Mouse (Mus musculus) limb, embryonic 15.5 days (tissue): ENCODE data around the gene Tpcn1. TPM values are rescaled to one million over a fixed set of nuclear protein-coding genes. Genes with fewer than 3 reads are reported as not detected.

ENCODE experiments used
- ATAC-seq: fragments of 200-750 bp; cut with Nextera tagmentation; 2 replicates; pipeline ENCODE4 v1.8.0; 2017; ENCODE audit warnings: low read depth, moderate TSS enrichment; ENCODE audit not compliant: insufficient number of reproducible peaks, low FRiP score, low TSS enrichment
- H3K27ac ChIP-seq: fragments of 300-500 bp; sonication (generic); 2 replicates; pipeline ENCODE4 v1.5.1; 2015; ENCODE audit warnings: moderate library complexity, mild to moderate bottlenecking, inconsistent platforms
- H3K27me3 ChIP-seq: fragments of 300-500 bp; sonication (generic); 2 replicates; pipeline ENCODE4 v1.6.1; 2015; ENCODE audit warnings: inconsistent platforms
- H3K36me3 ChIP-seq: fragments of 300-500 bp; sonication (generic); 2 replicates; pipeline ENCODE4 v1.6.1; 2015; ENCODE audit warnings: inconsistent platforms
- H3K4me1 ChIP-seq: fragments of 300-500 bp; sonication (generic); 2 replicates; pipeline ENCODE4 v1.6.1; 2015; ENCODE audit warnings: inconsistent platforms
- H3K4me2 ChIP-seq: fragments of 300-500 bp; sonication (generic); 2 replicates; pipeline ENCODE4 v1.6.1; 2015; ENCODE audit warnings: mild to moderate bottlenecking, inconsistent platforms
- H3K4me3 ChIP-seq: fragments of 300-500 bp; sonication (generic); 2 replicates; pipeline ENCODE4 v1.5.1; 2015; ENCODE audit warnings: mild to moderate bottlenecking, inconsistent platforms
- H3K9ac ChIP-seq: fragments of 300-500 bp; sonication (generic); 2 replicates; pipeline ENCODE4 v1.6.1; 2015; ENCODE audit warnings: inconsistent platforms
- H3K9me3 ChIP-seq: fragments of 300-500 bp; sonication (generic); 2 replicates; pipeline ENCODE4 v1.6.1; 2016; ENCODE audit warnings: inconsistent platforms
- WGBS: fragments of 180-500 bp; shearing (Covaris S2); methylation state at CpG from one replicate; pipeline ENCODE4 v1.1.7; 2015; 5-methylcytosine and 5-hydroxymethylcytosine counted together
- polyA plus RNA-seq: library from polyadenylated mRNA; unstranded; fragments of >200 nt; fragmentation: Nextera tagmentation; extraction: Ambion mirVana; gene quantifications from 2 replicates; pipeline ENCODE4 v1.2.1, GENCODE M21; 2015

Tpcn1 gene
- polyA plus RNA-seq, result 25.4 and 25.8 TPM in 2 replicates

DNA sequence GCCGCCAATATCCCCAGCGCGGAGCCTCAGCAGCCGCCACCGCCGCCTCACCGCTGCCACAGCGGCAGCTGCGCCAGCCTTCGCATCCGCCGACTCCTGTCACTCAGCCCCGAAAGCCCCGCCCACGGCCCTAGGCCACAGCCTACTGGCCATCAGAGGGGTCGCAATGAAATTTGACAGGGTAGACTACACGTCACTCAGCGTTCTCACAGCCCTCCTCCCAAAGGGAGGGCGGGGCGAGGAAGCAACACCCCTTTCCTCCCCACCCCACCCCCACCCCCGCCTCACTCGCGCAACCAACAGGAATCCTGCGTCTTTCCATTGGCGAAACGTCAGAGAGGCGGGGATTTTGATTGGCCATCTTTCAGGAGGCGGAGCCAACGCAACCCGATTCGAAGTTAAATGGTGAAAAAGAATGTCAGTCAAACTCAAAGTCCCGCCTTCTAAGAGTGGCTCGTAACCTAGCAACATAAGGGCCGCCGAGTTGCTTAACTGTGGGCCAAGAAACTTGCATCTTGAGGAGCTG, at the start of gene Tpcn1, which contains the start of gene Iqcd:
Gene Tpcn1 (minus strand): TSS at position 105 of the 526 bp plus-strand sequence.
Gene Iqcd (plus strand): TSS at position 448 of the 526 bp plus-strand sequence.
- peak within 1 kb of the TSS; percentile 91 for H3K4me2 ChIP-seq
- under 1% methylated on average over 35 of the region's 35 CpGs for WGBS
- H3K9me3 ChIP-seq, result no peaks in the 10 kb centered on the region
- H3K9ac ChIP-seq, result peak within 1 kb of the TSS; percentile 89
- H3K4me1 ChIP-seq, result peaks cover 33% of the 10 kb centered on the region
- no peaks in the 10 kb centered on the region for H3K27me3 ChIP-seq
- peak; percentile 97 for ATAC-seq
- H3K36me3 ChIP-seq, result peaks cover 13% of the 10 kb centered on the region
- peak within 1 kb of the TSS; percentile 90 for H3K4me3 ChIP-seq
- H3K27ac ChIP-seq, result peak within 1 kb of the TSS; percentile 72

DNA sequence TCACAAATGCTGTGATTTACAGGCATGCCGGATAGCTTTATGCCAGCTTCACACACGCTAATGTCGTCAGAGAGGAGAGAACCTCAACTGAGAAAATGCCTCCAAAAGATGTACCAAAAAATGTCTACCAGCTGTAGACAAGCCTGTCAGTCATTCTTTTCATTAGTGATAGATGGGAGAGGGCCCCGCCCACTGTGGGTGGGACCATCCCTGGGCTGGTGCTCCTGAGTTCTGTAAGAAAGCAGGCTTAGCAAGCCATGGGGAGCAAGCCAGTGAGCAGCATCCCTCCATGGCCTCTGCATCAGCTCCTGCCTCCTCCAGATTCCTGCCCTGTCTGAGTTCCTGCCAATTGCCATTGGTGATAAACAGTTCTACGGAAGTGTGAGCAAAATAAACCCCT, 47.2 kb upstream of the Tpcn1 start:
- Histone ChIP-seq H3K4me1 (peaks cover 4% of the 10 kb centered on the region; the same call in 1 of the 2 replicates), H3K9me3 (no peaks in the 10 kb centered on the region), H3K27ac (no peak overlapping the region), H3K4me3 (no peak overlapping the region), H3K9ac (no peak overlapping the region), H3K36me3 (no peaks in the 10 kb centered on the region), H3K4me2 (no peak overlapping the region), H3K27me3 (peaks cover 11% of the 10 kb centered on the region; the same call in 1 of the 2 replicates)
- WGBS, result 75% methylated on average over 5 of the region's 5 CpGs
- ATAC-seq, result no peak

DNA sequence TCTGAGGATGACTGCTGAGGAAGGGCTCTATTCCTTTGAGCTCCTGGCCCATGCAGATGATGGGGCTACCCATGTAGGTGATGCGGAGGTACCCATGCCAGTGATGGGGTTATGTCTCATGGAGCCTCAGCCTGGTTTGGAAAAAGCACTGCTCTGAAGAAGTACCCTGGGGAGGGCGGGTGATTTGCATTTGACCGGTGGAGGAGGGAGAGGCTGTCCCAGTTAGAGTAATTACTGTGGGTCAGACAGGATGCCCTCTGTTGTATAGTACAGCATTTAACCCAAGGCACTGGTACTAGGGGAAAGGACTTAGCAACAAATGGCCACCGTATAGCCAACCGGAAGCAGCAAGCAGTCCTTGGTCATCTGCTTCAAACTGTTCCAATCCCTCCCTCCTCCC, 46.4 kb upstream of the Tpcn1 start:
- no peak overlapping the region for H3K27ac ChIP-seq
- peaks cover 4% of the 10 kb centered on the region; the same call in 1 of the 2 replicates for H3K4me1 ChIP-seq
- WGBS, result 45% methylated on average over 5 of the region's 5 CpGs
- peaks cover 18% of the 10 kb centered on the region; the same call in 1 of the 2 replicates for H3K27me3 ChIP-seq
- H3K4me2 ChIP-seq, result no peak overlapping the region
- H3K36me3 ChIP-seq, result no peaks in the 10 kb centered on the region
- no peak overlapping the region for H3K9ac ChIP-seq
- no peak for ATAC-seq
- H3K4me3 ChIP-seq, result no peak overlapping the region
- H3K9me3 ChIP-seq, result no peaks in the 10 kb centered on the region

DNA sequence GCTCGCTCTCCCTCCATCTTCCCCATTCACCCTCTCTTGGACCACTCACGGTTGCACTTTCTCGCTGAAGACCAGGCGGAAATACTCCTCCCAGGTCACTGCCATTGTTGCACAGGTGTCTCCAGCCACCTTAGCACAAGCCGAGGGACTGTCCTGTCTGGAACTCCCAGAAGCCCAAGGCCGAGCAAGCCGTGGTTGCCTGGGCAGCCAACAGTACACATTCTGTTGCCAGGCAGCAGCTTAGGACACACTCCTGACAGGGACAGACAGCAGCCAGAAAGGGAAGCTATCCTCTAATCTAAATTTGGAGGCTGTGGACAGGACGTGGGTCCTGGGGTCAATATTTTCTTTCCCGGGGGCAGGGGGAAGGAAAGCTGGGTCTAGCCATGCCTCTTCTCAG, 45.7 kb upstream of the Tpcn1 start, which contains the start of gene Cfap73:
Gene Cfap73 (minus strand): TSS at position 105 of the 400 bp plus-strand sequence.
- no peak for ATAC-seq
- H3K4me1 ChIP-seq, result peaks cover 4% of the 10 kb centered on the region; the same call in 1 of the 2 replicates

DNA sequence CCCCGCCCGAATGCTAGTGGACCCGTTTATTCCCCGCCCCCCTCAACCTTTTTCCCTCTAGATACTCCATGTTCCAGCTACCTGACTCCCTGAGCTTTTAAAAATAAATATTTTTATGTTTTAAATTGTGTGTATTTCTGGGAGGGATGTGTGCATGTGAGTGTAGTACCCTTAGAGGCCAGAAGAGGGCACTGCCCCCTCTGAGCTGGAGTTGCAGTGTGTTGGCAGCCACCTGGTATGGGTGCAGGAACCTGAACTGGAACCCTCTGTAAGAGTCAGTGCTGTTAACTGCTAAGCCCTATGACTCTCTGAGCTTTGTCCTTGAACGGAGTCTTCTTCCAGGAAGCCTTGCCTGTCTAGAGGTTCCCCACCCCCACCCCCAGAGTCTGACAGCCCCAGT, 43.4 kb upstream of the Tpcn1 start:
- no peak overlapping the region for H3K9ac ChIP-seq
- H3K4me1 ChIP-seq, result peaks cover 10% of the 10 kb centered on the region; the same call in 1 of the 2 replicates
- 85% methylated on average over 5 of the region's 5 CpGs for WGBS
- H3K4me3 ChIP-seq, result no peak overlapping the region
- H3K9me3 ChIP-seq, result no peaks in the 10 kb centered on the region
- ATAC-seq, result no peak
- H3K4me2 ChIP-seq, result no peak overlapping the region
- no peak overlapping the region for H3K27ac ChIP-seq
- H3K36me3 ChIP-seq, result peaks cover 12% of the 10 kb centered on the region
- H3K27me3 ChIP-seq, result peaks cover 23% of the 10 kb centered on the region; the same call in 1 of the 2 replicates

More for the DNA sequence above, 45.7 kb upstream of the Tpcn1 start, which contains the start of gene Cfap73:
- no peaks in the 10 kb centered on the region for H3K9me3 ChIP-seq
- H3K27me3 ChIP-seq, result peaks cover 23% of the 10 kb centered on the region; the same call in 1 of the 2 replicates
- no peaks in the 10 kb centered on the region for H3K36me3 ChIP-seq
- WGBS, result 68% methylated on average over 9 of the region's 9 CpGs
- no peak within 1 kb of the TSS for H3K4me2 ChIP-seq
- no peak within 1 kb of the TSS for H3K27ac ChIP-seq
- no peak within 1 kb of the TSS for H3K4me3 ChIP-seq
- H3K9ac ChIP-seq, result no peak within 1 kb of the TSS

DNA sequence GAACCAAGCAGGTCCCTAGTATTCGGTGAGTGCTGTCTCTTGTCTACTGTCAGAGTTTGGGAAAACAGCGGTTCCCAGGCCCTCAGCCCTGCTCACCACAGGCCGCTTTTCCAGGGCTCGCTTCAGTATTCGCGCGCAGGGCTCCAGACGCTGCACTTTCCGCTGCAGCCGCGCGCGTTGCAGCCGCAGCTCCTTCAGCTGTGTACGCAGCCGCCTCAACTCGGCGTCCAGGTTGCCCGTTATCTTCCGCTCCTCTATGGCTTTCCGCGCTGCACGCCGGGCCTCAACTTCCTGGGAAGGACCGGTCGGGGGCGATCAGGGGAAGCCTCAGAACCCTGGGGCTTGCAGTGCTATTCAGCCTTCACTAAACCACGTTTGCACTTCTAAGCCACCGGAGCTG, 42.7 kb upstream of the Tpcn1 start:
- Histone ChIP-seq H3K4me2 (0 out of 2 replicates have a peak overlapping the region, but pooled peaks have one; percentile 12), H3K9ac (no peak overlapping the region), H3K27me3 (peaks cover 23% of the 10 kb centered on the region; the same call in 1 of the 2 replicates), H3K27ac (no peak overlapping the region), H3K4me1 (peaks cover 10% of the 10 kb centered on the region; the same call in 1 of the 2 replicates), H3K36me3 (peaks cover 20% of the 10 kb centered on the region), H3K4me3 (no peak overlapping the region), H3K9me3 (no peaks in the 10 kb centered on the region)
- ATAC-seq, result no peak
- 5% methylated on average over 29 of the region's 29 CpGs for WGBS

DNA sequence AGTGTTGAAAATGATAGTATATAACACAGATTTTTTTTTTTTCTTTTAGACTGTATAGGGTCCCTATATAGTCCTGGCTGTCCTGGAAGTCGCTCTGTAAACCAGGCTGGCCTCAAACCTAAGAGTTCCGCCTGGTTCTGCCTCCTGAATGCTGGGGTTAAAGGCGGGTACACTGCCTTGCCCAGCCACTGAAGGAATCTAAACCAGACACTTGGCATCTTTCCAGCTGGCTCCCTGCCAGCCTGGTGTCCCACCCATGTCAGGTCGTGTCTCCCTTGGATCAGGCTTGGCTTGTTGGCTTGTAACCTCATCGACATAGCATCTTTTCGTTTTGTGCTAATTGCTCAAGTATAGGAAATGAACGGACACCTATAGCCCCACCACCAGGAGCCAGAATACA, 40.2 kb upstream of the Tpcn1 start:
- 44% methylated on average over 7 of the region's 7 CpGs for WGBS
- Histone ChIP-seq H3K9me3 (no peaks in the 10 kb centered on the region), H3K4me1 (peaks cover 10% of the 10 kb centered on the region; the same call in 1 of the 2 replicates), H3K27me3 (peaks cover 23% of the 10 kb centered on the region; the same call in 1 of the 2 replicates), H3K4me2 (no peak overlapping the region), H3K36me3 (peaks cover 44% of the 10 kb centered on the region), H3K9ac (no peak overlapping the region), H3K27ac (no peak overlapping the region), H3K4me3 (no peak overlapping the region)
- ATAC-seq, result no peak

DNA sequence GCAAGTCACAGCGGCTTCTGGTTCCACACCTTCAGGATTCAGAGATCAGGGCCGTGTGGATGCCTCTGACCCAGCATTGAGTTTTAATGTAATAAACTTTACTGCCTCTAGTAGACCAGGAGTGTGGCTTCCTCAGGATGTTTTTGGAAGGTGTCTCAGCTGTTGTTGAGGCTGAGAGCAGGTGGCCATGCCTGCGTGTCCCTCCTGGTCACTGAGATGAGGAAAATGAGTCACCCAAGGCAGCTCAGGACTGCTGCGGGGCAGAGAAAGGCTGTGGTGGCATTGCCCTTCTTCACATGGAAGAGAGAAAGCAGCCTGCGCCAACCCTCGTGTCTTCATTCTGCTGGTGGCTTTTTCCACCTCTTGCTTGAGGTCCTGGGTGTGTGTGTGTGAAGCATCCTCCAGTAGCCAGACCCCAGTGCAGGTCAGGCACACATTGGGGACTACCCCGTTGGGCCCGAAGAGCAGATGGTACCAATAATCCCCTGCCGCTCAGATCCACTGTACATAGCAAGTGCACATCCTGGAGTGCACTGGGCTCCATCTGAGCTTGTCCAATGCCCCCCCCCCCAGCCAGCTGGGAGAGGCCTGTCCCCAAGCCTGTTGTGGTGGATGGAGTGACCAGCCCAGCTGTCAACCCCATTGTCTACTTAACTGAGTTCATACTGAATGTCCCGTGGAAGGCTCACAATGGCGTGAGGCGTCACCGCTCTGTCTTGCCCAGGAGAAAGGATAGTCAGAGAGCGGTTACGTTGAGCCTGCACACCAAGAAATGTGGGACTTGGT, 39.2 kb upstream of the Tpcn1 start:
- no peaks in the 10 kb centered on the region for H3K9me3 ChIP-seq
- 0 out of 2 replicates have a peak overlapping the region, but pooled peaks have one; percentile 17 for H3K27ac ChIP-seq
- no peak for ATAC-seq
- H3K4me2 ChIP-seq, result no peak overlapping the region
- no peak overlapping the region for H3K9ac ChIP-seq
- peaks cover 53% of the 10 kb centered on the region for H3K36me3 ChIP-seq
- WGBS, result 85% methylated on average over 15 of the region's 15 CpGs
- peaks cover 10% of the 10 kb centered on the region; the same call in 1 of the 2 replicates for H3K4me1 ChIP-seq
- no peak overlapping the region for H3K4me3 ChIP-seq
- H3K27me3 ChIP-seq, result peaks cover 23% of the 10 kb centered on the region; the same call in 1 of the 2 replicates

DNA sequence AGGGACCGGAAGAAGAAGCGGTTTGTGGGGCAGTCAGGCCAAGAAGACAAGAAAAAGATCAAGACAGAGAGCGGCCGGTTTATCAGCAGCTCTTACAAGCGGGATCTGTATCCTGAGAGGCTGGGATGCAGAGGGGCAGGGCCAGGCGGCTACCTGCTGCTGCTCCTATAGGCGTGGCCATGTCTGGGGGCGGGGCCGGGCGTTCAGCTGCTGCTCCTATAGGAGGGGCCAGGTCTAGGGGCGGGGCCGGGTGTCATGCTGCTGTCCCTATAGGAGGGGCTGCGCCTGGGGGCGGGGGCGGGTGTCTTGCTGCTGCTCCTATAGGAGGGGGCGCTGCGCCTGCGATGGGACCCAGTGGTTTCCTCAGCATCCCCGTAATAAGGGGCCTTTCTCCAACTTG, 37.9 kb upstream of the Tpcn1 start:
- H3K9me3 ChIP-seq, result no peaks in the 10 kb centered on the region
- peaks cover 16% of the 10 kb centered on the region; the same call in 1 of the 2 replicates for H3K27me3 ChIP-seq
- H3K4me2 ChIP-seq, result no peak overlapping the region
- no peak overlapping the region for H3K27ac ChIP-seq
- H3K4me1 ChIP-seq, result peaks cover 21% of the 10 kb centered on the region
- peaks cover 66% of the 10 kb centered on the region for H3K36me3 ChIP-seq
- no peak overlapping the region for H3K4me3 ChIP-seq
- WGBS, result 30% methylated on average over 19 of the region's 19 CpGs
- H3K9ac ChIP-seq, result no peak overlapping the region
- 0 out of 2 replicates have a peak, but pooled peaks have one; percentile 6 for ATAC-seq

DNA sequence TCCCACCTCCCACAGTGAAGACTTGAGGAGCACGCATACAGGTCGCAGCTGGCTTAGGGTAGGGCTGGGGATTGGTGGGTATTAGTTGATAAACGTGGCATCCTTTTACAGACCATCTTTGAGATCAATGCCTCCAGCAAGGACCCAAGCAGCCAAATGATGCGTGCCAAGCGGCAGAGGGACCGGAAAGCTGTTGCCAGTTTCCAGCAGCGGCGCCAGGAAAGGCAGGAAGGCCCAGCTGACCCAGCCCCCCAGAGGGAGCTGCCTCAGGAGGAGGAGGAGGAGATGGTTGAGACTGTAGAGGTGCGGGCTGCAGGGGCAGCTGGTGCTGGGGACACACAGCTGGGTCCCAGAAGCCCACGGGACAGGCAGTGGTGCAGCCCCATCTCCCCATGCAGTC, 36.0 kb upstream of the Tpcn1 start:
- ATAC-seq, result no peak
- Histone ChIP-seq H3K4me1 (peaks cover 17% of the 10 kb centered on the region), H3K9me3 (no peaks in the 10 kb centered on the region), H3K9ac (no peak overlapping the region), H3K36me3 (peaks cover 86% of the 10 kb centered on the region), H3K27me3 (0 out of 2 replicates have a peak, but pooled peaks cover 1% of the 10 kb centered on the region), H3K4me2 (no peak overlapping the region), H3K4me3 (no peak overlapping the region), H3K27ac (no peak overlapping the region)
- WGBS, result 92% methylated on average over 10 of the region's 10 CpGs

DNA sequence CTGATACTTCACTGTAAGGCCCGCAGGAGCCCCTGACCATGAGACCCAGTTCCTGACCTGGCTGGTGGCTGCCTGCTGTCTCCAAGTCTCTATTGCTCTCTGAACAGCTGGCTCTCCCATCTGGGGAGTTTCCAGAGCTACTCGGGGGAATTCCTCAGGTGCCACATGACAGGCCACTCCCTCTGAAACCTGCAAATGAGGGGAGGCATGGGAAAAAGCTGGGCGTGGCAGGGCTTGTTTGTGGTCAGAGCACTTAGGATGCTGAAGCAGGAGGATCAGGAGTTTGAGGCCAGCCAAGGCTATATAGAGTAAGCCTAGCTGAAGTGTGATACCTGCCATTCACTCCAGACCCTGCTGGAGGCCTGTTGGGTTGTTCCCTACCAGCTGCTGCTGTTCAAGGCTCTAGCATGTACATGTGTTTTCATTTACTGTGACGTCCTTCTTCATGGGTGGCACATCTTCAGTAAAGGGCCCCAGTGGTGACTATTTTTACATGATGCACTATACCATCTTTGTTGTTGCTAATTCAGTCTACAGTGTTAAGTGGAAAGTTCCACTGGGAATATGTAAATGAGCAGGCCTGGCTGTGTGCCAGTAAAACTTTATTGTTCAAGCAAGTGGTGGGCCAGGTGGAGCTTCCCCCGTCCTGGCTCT, 33.9 kb upstream of the Tpcn1 start:
- H3K27ac ChIP-seq, result no peak overlapping the region
- peaks cover 99% of the 10 kb centered on the region for H3K36me3 ChIP-seq
- no peak overlapping the region for H3K4me2 ChIP-seq
- no peaks in the 10 kb centered on the region for H3K9me3 ChIP-seq
- no peak for ATAC-seq
- H3K9ac ChIP-seq, result no peak overlapping the region
- no peaks in the 10 kb centered on the region for H3K27me3 ChIP-seq
- no peak overlapping the region for H3K4me3 ChIP-seq
- peaks cover 12% of the 10 kb centered on the region for H3K4me1 ChIP-seq
- WGBS, result 54% methylated on average over 5 of the region's 5 CpGs
